Mouse (Mus musculus) cerebellum, adult 2 months (tissue): ENCODE results near the gene Vapa. TPM values are rescaled to one million over a fixed set of nuclear protein-coding genes. Genes with fewer than 3 reads are reported as not detected.

Experiments used
- DNase-seq, 2 experiments: peaks; one replicate each; pipeline ENCODE4 v3.0.0; 2021
- H3K27ac ChIP-seq: fragments of 200-500 bp; 2 replicates; pipeline ENCODE4 v1.5.1; 2012; ENCODE audit warnings: low read length, control low read depth, inconsistent platforms; ENCODE audit not compliant: insufficient read depth
- H3K27me3 ChIP-seq: fragments of 200-500 bp; 2 replicates; pipeline ENCODE4 v1.6.1; 2012; ENCODE audit warnings: inconsistent platforms, mild to moderate bottlenecking, low read length, moderate library complexity; ENCODE audit not compliant: control insufficient read depth, insufficient read depth
- H3K4me1 ChIP-seq: fragments of 200-500 bp; 2 replicates; pipeline ENCODE4 v1.6.1; 2011; ENCODE audit warnings: low read length; ENCODE audit not compliant: control insufficient read depth, insufficient read depth
- H3K4me3 ChIP-seq: fragments of 200-500 bp; replicated peaks from 2 replicates; pipeline ENCODE3; 2011; ENCODE audit warnings: mild to moderate bottlenecking, low read depth, low read length, control low read depth; ENCODE audit not compliant: insufficient read depth
- CTCF ChIP-seq: fragments of 200-500 bp; IDR thresholded peaks from 2 replicates; pipeline ENCODE4 v1.5.1; 2011; ENCODE audit warnings: low read depth, mild to moderate bottlenecking, control low read depth, low read length, moderate library complexity, borderline replicate concordance; ENCODE audit not compliant: insufficient read depth
- POLR2A ChIP-seq: fragments of 200-500 bp; IDR thresholded peaks from 2 replicates; pipeline ENCODE4 v1.6.1; 2011; ENCODE audit warnings: low read length, control low read depth, borderline replicate concordance; ENCODE audit not compliant: insufficient read depth
- WGBS: fragments of 180-500 bp; shearing (Covaris S2); methylation state at CpG from one replicate; pipeline ENCODE4 v1.1.7; 2018; 5-methylcytosine and 5-hydroxymethylcytosine counted together
- polyA plus RNA-seq: library from polyadenylated mRNA; depleted of rRNA; stranded (reverse); fragments of >200 nt; gene quantifications from 2 replicates; pipeline ENCODE4 v1.2.3, GENCODE M21; 2012

The Vapa gene
- polyA plus RNA-seq, 1 experiment = 89.7 TPM

DNA sequence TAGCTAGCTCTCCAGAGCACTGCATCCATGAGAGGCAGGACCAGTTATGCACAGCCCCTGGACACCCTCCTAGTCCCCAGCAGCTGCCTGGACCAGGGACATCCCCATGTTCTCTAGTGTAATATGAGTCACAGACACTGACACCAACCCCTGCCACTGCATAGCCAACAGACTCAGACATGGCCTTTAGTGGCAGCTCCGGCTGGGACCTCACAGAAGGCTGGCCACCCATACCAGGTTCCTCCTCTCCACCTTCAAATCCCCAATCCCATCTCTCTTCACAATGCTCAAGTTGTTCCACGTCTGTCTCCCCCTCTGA lies 35.8 kb upstream of the Vapa start:
- H3K4me1 ChIP-seq = peaks cover 8% of the 10 kb centered on the region
- no peak overlapping the region for H3K4me3 ChIP-seq
- no peak overlapping the region for H3K27ac ChIP-seq
- WGBS = 100% methylated on average over 2 of the region's 2 CpGs
- no peak for DNase-seq
- no peaks in the 10 kb centered on the region for H3K27me3 ChIP-seq
- no peak for TF ChIP-seq POLR2A
- no peak for TF ChIP-seq CTCF

DNA sequence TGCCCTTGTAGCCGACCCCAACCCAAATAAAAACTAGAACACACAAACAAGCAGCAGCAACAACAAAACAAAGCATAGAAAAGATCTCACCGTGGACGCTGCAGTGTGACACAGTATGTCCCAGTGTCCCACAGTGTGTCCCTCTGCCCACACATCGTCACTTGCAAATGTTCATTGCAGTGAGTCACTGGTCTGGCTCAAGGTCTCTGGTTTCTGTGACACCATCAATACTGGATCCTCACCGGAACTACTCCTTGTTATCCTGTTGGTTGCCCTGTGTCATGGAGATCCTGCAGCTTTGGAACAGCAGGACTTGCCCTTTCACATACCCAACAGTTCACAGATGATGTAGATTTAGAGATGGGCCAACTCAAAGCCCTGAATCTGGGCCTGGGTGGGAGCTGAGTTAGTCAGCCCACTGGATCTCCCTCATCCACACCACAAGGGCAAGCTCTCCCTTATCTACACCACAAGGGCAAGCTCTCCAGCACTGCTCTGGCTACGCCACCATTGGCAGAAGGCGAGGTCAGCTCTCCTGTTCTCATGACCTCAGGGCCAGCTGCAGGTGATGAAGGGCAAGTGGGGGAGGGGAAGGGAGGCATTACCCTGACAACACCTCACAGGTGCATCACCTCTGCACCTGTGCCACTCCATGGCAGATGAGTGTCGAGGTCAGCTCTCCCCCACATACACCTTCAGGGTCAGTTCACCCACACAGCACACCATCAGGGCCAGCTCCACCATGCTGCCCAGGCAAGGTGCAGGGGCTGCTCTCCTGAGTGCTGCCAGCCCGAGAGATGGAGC lies 35.2 kb upstream of the Vapa start:
- peaks cover 8% of the 10 kb centered on the region for H3K4me1 ChIP-seq
- no peaks in the 10 kb centered on the region for H3K27me3 ChIP-seq
- WGBS = 67% methylated on average over 9 of the region's 9 CpGs
- no peak overlapping the region for H3K4me3 ChIP-seq
- no peak for TF ChIP-seq CTCF
- TF ChIP-seq POLR2A = no peak
- DNase-seq = peak in 1 of 2 experiments; percentile 18
- no peak overlapping the region for H3K27ac ChIP-seq

DNA sequence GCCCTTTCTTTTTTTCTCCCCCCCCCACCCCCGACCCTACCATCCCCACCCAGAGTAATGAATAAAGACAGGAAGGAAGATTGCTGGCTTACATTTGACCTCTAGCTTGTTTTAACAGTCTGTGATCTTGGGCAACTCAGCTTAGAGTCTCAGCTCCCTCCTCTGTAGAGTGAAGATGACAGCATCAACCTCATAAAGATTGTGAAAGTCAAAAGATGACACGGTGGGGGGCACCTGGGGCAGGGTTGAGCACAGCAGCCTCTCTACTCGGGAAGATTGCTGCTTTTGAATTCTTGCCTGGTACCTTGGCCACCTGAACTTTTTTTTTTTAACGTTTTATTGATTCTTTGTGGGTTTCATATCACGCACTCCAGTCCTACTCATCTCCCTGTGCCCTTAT lies 34.6 kb upstream of the Vapa start:
- Histone ChIP-seq H3K27ac (no peak overlapping the region), H3K4me1 (peaks cover 8% of the 10 kb centered on the region), H3K4me3 (no peak overlapping the region), H3K27me3 (no peaks in the 10 kb centered on the region)
- TF ChIP-seq POLR2A (no peak), CTCF (no peak)
- DNase-seq = no peak
- WGBS = 55% methylated on average over 5 of the region's 5 CpGs

DNA sequence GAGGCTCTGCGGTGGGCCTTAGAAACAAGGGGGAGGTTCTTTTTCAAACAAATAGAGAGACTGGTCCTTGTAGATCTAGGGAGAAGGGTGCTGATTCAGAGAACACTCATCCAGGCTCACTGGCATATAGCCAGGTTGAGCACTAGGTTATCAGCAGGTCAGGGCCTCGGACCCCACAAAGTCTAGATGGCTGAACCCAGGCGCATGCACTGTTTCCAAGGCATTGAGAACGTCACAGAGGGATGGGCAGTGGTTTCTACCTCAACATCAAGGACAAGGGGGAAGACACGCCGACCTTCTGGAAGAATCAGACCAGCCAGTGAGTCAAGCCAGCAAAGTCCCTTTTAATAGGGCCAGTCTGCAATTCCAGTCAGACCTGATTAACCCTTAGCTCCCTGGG lies 33.9 kb upstream of the Vapa start:
- no peak for TF ChIP-seq CTCF
- Histone ChIP-seq H3K4me3 (no peak overlapping the region), H3K4me1 (peaks cover 13% of the 10 kb centered on the region), H3K27me3 (no peaks in the 10 kb centered on the region), H3K27ac (no peak overlapping the region)
- no peak for DNase-seq
- WGBS = 76% methylated on average over 6 of the region's 6 CpGs

DNA sequence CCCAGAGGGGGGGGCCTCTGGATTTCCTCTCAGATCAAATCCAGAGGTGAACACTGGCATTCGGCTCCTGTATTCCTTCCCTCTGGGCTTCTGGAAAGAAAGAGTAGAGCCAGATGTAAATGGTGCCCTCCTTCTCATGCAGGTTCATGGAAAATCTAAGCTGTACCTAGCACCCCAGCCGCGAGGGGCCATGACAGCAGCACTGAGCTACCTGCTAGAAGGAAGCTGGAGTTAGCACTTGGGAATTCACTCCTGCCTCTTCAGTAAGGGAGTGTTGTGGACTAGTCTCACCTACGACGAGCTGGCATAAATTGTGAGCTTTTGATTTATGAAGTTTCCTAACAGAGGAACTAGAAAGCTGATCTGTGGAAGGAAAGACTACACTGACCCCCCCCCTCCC lies 30.2 kb upstream of the Vapa start:
- 95% methylated on average over 5 of the region's 5 CpGs for WGBS
- Histone ChIP-seq H3K27ac (no peak overlapping the region), H3K27me3 (no peaks in the 10 kb centered on the region), H3K4me1 (peaks cover 9% of the 10 kb centered on the region), H3K4me3 (no peak overlapping the region)
- no peak for TF ChIP-seq CTCF
- TF ChIP-seq POLR2A = no peak
- no peak for DNase-seq

DNA sequence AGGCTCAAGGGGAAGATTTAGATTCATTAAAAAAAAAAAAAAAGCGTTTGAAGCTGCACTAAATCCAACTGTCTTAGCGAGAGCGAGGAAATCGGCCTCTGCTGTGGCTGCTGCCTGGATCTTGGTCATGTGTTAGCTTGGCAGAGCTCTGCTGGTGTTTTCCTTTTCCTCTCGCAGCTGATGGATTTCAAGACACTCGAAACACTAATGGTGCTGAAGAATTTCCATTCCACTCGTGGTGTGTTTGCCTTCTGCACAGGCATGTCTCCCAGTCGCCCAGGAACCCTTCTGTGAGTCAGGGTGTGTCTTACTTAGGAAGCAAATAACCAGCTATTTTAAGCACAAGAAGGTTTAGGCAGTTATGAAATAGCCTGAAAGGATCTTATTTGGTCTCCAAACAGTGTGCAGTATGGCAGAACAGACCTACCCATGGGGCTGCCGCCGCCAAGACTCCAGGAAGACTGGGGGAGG lies 29.7 kb upstream of the Vapa start:
- H3K4me1 ChIP-seq = peaks cover 5% of the 10 kb centered on the region
- peak; percentile 14 to 28 for DNase-seq
- H3K27ac ChIP-seq = no peak overlapping the region
- WGBS = 40% methylated on average over 10 of the region's 10 CpGs
- TF ChIP-seq CTCF (no peak), POLR2A (no peak)
- H3K4me3 ChIP-seq = no peak overlapping the region
- H3K27me3 ChIP-seq = no peaks in the 10 kb centered on the region

DNA sequence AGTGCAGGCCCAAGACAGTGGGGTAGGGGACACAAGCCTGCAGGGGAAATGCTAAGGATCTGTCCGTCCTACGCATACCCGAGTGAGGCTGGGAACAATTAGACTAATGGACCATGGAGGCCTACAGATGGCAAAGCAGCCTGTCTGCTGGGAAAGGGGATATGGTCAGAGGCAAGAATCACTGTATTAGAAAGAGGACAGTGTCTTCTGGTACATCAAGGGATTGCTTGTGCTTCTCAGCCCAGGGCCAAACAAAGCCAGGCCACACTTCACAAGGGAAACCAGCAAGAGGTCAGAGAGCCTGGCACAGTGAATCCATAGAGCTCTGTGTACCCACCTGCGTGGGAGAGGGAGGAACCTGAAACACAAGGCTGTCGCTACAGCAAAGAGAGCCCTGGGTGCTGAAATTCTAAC lies 29.2 kb upstream of the Vapa start:
- no peak overlapping the region for H3K27ac ChIP-seq
- H3K27me3 ChIP-seq = no peaks in the 10 kb centered on the region
- H3K4me1 ChIP-seq = peaks cover 5% of the 10 kb centered on the region; the same call in 1 of the 2 replicates
- H3K4me3 ChIP-seq = no peak overlapping the region
- DNase-seq = peak; percentile 15 to 28
- 45% methylated on average over 5 of the region's 5 CpGs for WGBS
- TF ChIP-seq POLR2A (no peak), CTCF (no peak)

DNA sequence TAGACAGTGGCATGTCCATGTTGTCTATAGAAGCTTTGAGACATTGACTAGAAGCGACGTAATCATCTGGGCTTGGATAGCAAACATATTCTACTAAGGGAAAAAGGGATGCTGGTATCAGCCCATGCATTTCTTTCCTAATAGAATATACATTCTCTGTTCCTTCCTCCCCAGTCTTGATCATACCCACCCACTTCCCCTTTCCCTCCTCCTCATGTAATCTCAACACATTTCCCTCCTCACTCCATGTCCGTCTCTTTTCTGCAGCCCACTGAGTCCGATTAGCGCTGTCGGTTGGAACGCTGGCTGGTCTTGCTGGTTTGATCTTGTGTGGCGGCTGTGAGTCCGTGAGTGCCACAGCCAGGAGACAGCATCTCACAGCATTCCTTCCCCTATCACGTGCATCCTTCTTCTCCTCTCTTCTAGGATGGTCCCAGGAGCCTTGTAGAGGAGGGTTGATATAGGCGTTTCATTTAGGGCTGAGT lies 28.4 kb upstream of the Vapa start, which contains the start of gene Txndc2:
Gene Txndc2, minus strand, starts transcription at position 435 of the 485 bp plus-strand sequence.
- DNase-seq = no peak
- 90% methylated on average over 11 of the region's 11 CpGs for WGBS
- TF ChIP-seq POLR2A = no peak
- TF ChIP-seq CTCF = no peak
- H3K4me3 ChIP-seq = no peak within 1 kb of the TSS
- no peaks in the 10 kb centered on the region for H3K27me3 ChIP-seq
- peaks cover 5% of the 10 kb centered on the region; the same call in 1 of the 2 replicates for H3K4me1 ChIP-seq
- no peak within 1 kb of the TSS for H3K27ac ChIP-seq
